Mouse (Mus musculus) intestine, embryonic 16.5 days (tissue): ENCODE data around the gene Olfr1099. TPM values are rescaled to one million over a fixed set of nuclear protein-coding genes. Genes with fewer than 3 reads are reported as not detected.

Source experiments
- ATAC-seq: fragments of 200-750 bp; cut with Nextera tagmentation; 2 replicates; pipeline ENCODE4 v1.8.0; 2017; ENCODE audit warnings: moderate TSS enrichment, moderate library complexity
- H3K27ac ChIP-seq: fragments of 300-500 bp; sonication (generic); 2 replicates; pipeline ENCODE4 v1.5.1; 2014; ENCODE audit warnings: mild to moderate bottlenecking, low read length
- H3K27me3 ChIP-seq: fragments of 300-500 bp; sonication (generic); replicated peaks from 2 replicates; pipeline ENCODE4 v1.6.1; 2014; ENCODE audit warnings: low read length, control low read depth, mixed read lengths; ENCODE audit not compliant: control insufficient read depth, insufficient read depth
- H3K36me3 ChIP-seq: fragments of 300-500 bp; sonication (generic); 2 replicates; pipeline ENCODE4 v1.6.1; 2014; ENCODE audit warnings: low read length, control low read depth; ENCODE audit not compliant: control insufficient read depth, insufficient read depth
- H3K4me1 ChIP-seq: fragments of 300-500 bp; sonication (generic); 2 replicates; pipeline ENCODE4 v1.6.1; 2014; ENCODE audit warnings: low read length, control low read depth, mixed read lengths; ENCODE audit not compliant: control insufficient read depth, insufficient read depth
- H3K4me2 ChIP-seq: fragments of 300-500 bp; sonication (generic); 2 replicates; pipeline ENCODE4 v1.6.1; 2014; ENCODE audit warnings: low read depth, low read length, control low read depth
- H3K4me3 ChIP-seq: fragments of 300-500 bp; sonication (generic); 2 replicates; pipeline ENCODE4 v1.5.1; 2014; ENCODE audit warnings: mild to moderate bottlenecking, low read length
- H3K9ac ChIP-seq: fragments of 300-500 bp; sonication (generic); 2 replicates; pipeline ENCODE4 v1.6.1; 2014; ENCODE audit warnings: low read depth, low read length
- H3K9me3 ChIP-seq: fragments of 300-500 bp; sonication (generic); 2 replicates; pipeline ENCODE4 v1.6.1; 2016; ENCODE audit warnings: low read length, control low read depth; ENCODE audit not compliant: control insufficient read depth
- WGBS: fragments of 180-500 bp; shearing (Covaris S2); extraction: QIAGEN DNeasy Blood & Tissue Kit; methylation state at CpG from one replicate; pipeline ENCODE4 v1.1.7; 2014; 5-methylcytosine and 5-hydroxymethylcytosine counted together
- polyA plus RNA-seq: library from polyadenylated mRNA; unstranded; fragments of >200 nt; fragmentation: Nextera tagmentation; extraction: Ambion mirVana; gene quantifications from 2 replicates; pipeline ENCODE4 v1.2.1, GENCODE M21; 2015

Gene Olfr1099
- polyA plus RNA-seq: not detected in 2 replicates

GRCm38 (mm10) chr2:86960593-86960992 is at the start of gene Olfr1099:
Gene Olfr1099 (minus strand): TSS chr2:86960693.
- H3K36me3 ChIP-seq: no peaks in the 10 kb centered on the region
- no peak within 1 kb of the TSS for H3K4me2 ChIP-seq
- H3K27ac ChIP-seq: no peak within 1 kb of the TSS
- no peak for ATAC-seq
- H3K9me3 ChIP-seq: no peaks in the 10 kb centered on the region
- no peak within 1 kb of the TSS for H3K9ac ChIP-seq
- no peak within 1 kb of the TSS for H3K4me3 ChIP-seq
- WGBS: 79% methylated on average over 1 of the region's 1 CpGs
- H3K4me1 ChIP-seq: no peaks in the 10 kb centered on the region
- no peaks in the 10 kb centered on the region for H3K27me3 ChIP-seq

- Histone ChIP-seq H3K36me3 (no peaks in the 10 kb centered on the region), H3K4me1 (no peaks in the 10 kb centered on the region), H3K9ac (no peak within 1 kb of the TSS), H3K27me3 (no peaks in the 10 kb centered on the region), H3K4me2 (no peak within 1 kb of the TSS), H3K27ac (no peak within 1 kb of the TSS), H3K4me3 (no peak within 1 kb of the TSS), H3K9me3 (no peaks in the 10 kb centered on the region)
- no peak for ATAC-seq
Observed at GRCm38 (mm10) chr2:86998098-86998497, 37.6 kb upstream of the Olfr1099 start, which contains the start of gene Olfr1102. Gene Olfr1102 (plus strand): TSS chr2:86998398.

DNA sequence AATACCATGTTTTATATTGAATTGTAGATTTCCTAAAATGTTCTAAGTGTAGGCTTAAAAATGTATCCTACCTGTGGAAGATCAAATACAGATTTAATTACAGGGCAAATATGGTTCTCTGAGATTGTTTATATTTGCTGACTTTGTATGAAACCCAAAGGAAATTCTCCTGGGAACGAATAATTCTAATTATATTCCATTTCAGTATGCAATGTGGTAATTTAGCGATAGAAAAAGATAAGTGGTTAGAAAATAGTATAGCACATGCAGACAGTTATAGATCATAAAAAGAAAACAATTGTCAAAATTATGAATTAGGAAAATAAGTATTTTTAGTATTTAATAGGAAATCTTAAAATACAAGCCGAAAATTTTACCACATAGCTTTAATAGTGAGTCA is 30.6 kb upstream of the Olfr1099 start, which contains the start of gene Olfr1101:
Gene Olfr1101 (minus strand): TSS at position 101 of the 400 bp plus-strand sequence.
- H3K4me2 ChIP-seq: no peak within 1 kb of the TSS
- no peaks in the 10 kb centered on the region for H3K4me1 ChIP-seq
- no peak within 1 kb of the TSS for H3K27ac ChIP-seq
- H3K9me3 ChIP-seq: no peaks in the 10 kb centered on the region
- no peak for ATAC-seq
- H3K9ac ChIP-seq: no peak within 1 kb of the TSS
- H3K27me3 ChIP-seq: no peaks in the 10 kb centered on the region
- no peak within 1 kb of the TSS for H3K4me3 ChIP-seq
- 80% methylated on average over 3 of the region's 3 CpGs for WGBS
- H3K36me3 ChIP-seq: no peaks in the 10 kb centered on the region

DNA sequence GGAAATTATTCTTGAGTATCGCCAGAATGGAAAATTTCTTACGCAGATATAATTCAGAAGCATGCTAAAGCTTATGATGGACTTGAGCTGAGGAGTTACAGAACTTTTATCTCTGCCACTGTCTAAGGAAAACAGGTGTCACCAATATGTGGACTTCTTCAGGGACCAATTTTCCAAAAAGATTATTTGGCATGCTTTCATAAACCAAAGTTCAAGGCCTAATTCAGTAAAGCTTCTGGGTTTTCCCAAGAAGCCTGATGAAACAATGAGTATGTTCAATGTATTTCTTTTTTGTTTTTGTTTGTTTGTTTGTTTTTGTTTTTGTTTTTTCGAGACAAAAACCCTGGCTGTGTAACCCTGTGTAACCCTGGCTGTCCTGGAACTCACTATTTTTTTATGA is 19.4 kb upstream of the Olfr1099 start, which contains the start of gene Olfr1100:
Gene Olfr1100 (minus strand): TSS at position 101 of the 400 bp plus-strand sequence.
- H3K27me3 ChIP-seq: no peaks in the 10 kb centered on the region
- H3K9me3 ChIP-seq: no peaks in the 10 kb centered on the region
- WGBS: 75% methylated on average over 3 of the region's 3 CpGs
- no peak for ATAC-seq
- H3K4me2 ChIP-seq: no peak within 1 kb of the TSS
- H3K4me1 ChIP-seq: no peaks in the 10 kb centered on the region
- H3K9ac ChIP-seq: no peak within 1 kb of the TSS
- H3K4me3 ChIP-seq: no peak within 1 kb of the TSS
- no peak within 1 kb of the TSS for H3K27ac ChIP-seq
- H3K36me3 ChIP-seq: no peaks in the 10 kb centered on the region

DNA sequence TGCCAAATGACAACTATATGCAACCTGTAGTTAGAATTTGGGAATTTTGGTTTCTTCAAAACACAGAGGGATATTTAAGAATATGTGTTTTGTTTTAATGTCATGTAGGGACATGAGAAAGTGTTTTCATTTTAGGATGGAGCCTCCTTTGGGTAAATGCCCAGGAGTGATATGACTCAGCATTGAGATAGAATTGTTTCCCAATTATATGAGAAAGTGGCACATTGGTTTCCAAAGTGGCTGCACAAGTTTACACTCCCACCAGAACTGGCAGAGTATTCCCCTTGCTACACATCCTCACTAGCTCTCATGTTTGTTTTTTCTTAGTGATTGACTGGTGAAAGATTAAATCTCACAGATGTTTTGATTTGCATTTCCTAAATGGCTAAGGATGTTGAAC is 33.9 kb downstream of the Olfr1099 start:
- Histone ChIP-seq H3K36me3 (no peaks in the 10 kb centered on the region), H3K9me3 (no peaks in the 10 kb centered on the region), H3K9ac (no peak overlapping the region), H3K4me2 (no peak overlapping the region), H3K4me1 (no peaks in the 10 kb centered on the region), H3K27ac (no peak overlapping the region), H3K4me3 (no peak overlapping the region), H3K27me3 (no peaks in the 10 kb centered on the region)
- ATAC-seq: no peak

DNA sequence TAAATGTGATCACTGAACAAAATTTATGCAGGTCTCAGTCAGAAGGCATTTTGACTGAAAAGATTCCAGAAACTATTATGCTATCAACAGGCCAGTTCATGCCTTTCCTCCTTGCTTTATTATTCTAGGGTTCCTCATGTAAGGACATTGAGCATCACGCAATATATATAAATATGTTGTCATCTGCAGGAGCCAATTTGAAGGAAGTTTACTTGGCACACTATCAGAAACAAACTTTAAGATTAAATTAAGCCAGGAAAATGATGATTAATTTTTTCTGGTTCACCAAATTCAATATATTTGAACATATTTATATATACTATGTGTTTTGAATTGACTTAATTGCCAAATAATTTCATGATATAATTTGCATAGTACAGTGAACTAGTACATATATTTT is 36.0 kb downstream of the Olfr1099 start, which contains the start of gene Olfr1098:
Gene Olfr1098 (minus strand): TSS at position 101 of the 400 bp plus-strand sequence.
- Histone ChIP-seq H3K27ac (no peak within 1 kb of the TSS), H3K27me3 (no peaks in the 10 kb centered on the region), H3K9ac (no peak within 1 kb of the TSS), H3K4me1 (no peaks in the 10 kb centered on the region), H3K36me3 (no peaks in the 10 kb centered on the region), H3K4me2 (no peak within 1 kb of the TSS), H3K9me3 (no peaks in the 10 kb centered on the region), H3K4me3 (no peak within 1 kb of the TSS)
- 89% methylated on average over 1 of the region's 1 CpGs for WGBS
- no peak for ATAC-seq

- no peak overlapping the region for H3K4me3 ChIP-seq
- no peaks in the 10 kb centered on the region for H3K36me3 ChIP-seq
- no peak overlapping the region for H3K9ac ChIP-seq
- H3K27ac ChIP-seq: no peak overlapping the region
- H3K27me3 ChIP-seq: no peaks in the 10 kb centered on the region
- ATAC-seq: no peak
- no peaks in the 10 kb centered on the region for H3K9me3 ChIP-seq
- no peaks in the 10 kb centered on the region for H3K4me1 ChIP-seq
- WGBS: 84% methylated on average over 2 of the region's 2 CpGs
- no peak overlapping the region for H3K4me2 ChIP-seq
Observed at GRCm38 (mm10) chr2:86905647-86906046, 54.8 kb downstream of the Olfr1099 start.

Other genes with a start within 250 kb of the Olfr1099 start
- not detected in 2 replicates for gene Olfr1089, start 227.0 kb downstream of the Olfr1099 start, polyA plus RNA-seq
- not detected in 2 replicates for gene Olfr1090, start 201.7 kb downstream of the Olfr1099 start, polyA plus RNA-seq
- gene Olfr1093, start 178.2 kb downstream of the Olfr1099 start, polyA plus RNA-seq: not detected in 2 replicates
- not detected in 2 replicates for gene Olfr141, start 150.7 kb downstream of the Olfr1099 start, polyA plus RNA-seq
- not detected in 2 replicates for gene Olfr1094, start 136.0 kb downstream of the Olfr1099 start, polyA plus RNA-seq
- gene Olfr1095, start 109.0 kb downstream of the Olfr1099 start, polyA plus RNA-seq: not detected in 2 replicates
- not detected in 2 replicates for gene Gm13723, start 85.9 kb downstream of the Olfr1099 start, polyA plus RNA-seq
- not detected in 2 replicates for gene Olfr1097, start 68.5 kb downstream of the Olfr1099 start, polyA plus RNA-seq
- not detected in 2 replicates for gene Olfr1098, start 36.1 kb downstream of the Olfr1099 start, polyA plus RNA-seq
- gene Olfr1100, start 19.3 kb upstream of the Olfr1099 start, polyA plus RNA-seq: not detected in 2 replicates
- gene Olfr1101, start 30.5 kb upstream of the Olfr1099 start, polyA plus RNA-seq: not detected in 2 replicates
- not detected in 2 replicates for gene Olfr1102, start 37.7 kb upstream of the Olfr1099 start, polyA plus RNA-seq
- not detected in 2 replicates for gene Olfr1104, start 66.4 kb upstream of the Olfr1099 start, polyA plus RNA-seq
- not detected in 2 replicates for gene Olfr1105, start 75.8 kb upstream of the Olfr1099 start, polyA plus RNA-seq
- gene Olfr1106, start 91.6 kb upstream of the Olfr1099 start, polyA plus RNA-seq: not detected in 2 replicates
- not detected in 2 replicates for gene Olfr1107, start 115.1 kb upstream of the Olfr1099 start, polyA plus RNA-seq
- gene Olfr1109, start 135.3 kb upstream of the Olfr1099 start, polyA plus RNA-seq: not detected in 2 replicates
- not detected in 2 replicates for gene Olfr259, start 153.9 kb upstream of the Olfr1099 start, polyA plus RNA-seq
- gene Olfr1110, start 179.6 kb upstream of the Olfr1099 start, polyA plus RNA-seq: not detected in 2 replicates
- gene Olfr1111, start 191.9 kb upstream of the Olfr1099 start, polyA plus RNA-seq: not detected in 2 replicates
- gene Olfr1112, start 227.1 kb upstream of the Olfr1099 start, polyA plus RNA-seq: not detected in 2 replicates
- not detected in 2 replicates for gene Olfr1113, start 248.3 kb upstream of the Olfr1099 start, polyA plus RNA-seq